Mouse (Mus musculus): ENCODE results near the gene Anapc4.

The Anapc4 gene

DNA sequence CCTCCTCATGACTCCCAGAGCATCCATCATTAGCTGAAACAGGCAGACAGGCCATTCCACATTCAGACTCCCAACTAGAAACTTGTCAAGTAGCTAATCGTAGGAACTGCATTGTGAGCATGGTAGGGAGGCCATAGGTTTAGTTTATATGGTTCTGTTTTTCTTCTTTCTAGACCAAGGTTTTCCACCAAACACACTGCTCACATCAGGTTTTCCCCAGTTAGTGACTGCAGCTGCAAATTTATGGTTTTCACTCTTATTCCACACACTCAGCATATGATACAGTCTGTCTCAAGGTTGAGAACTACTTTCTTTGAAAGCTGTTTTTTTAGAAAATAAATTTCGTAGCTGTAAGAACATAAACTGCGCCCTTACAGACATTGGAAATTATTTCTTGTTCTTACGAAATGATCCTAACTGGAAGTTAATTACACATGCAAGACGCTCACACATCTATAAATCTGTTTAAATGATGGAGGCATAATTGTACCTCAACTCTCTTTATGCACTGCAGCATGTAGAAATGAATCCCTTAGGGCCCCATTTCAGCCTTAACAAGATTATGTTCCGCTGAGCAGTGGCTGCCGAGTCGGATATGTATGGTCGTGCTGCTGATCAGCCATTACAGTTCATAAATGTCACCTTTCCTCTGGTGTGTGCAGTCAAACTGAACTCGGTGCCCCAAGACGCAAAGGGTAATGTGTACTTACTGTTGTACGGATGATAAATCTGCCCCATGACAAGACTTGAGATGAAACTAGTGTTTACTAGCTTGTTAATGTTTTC, 35.3 kb downstream of the Anapc4 start:
- no peak for DNase-seq (ENCODE audit: low spot score in 2 of 2)

GRCm38 (mm10) chr5:52871461-52871860, 37.6 kb downstream of the Anapc4 start:
- no peak for DNase-seq (ENCODE audit: low spot score in 2 of 2)

DNA sequence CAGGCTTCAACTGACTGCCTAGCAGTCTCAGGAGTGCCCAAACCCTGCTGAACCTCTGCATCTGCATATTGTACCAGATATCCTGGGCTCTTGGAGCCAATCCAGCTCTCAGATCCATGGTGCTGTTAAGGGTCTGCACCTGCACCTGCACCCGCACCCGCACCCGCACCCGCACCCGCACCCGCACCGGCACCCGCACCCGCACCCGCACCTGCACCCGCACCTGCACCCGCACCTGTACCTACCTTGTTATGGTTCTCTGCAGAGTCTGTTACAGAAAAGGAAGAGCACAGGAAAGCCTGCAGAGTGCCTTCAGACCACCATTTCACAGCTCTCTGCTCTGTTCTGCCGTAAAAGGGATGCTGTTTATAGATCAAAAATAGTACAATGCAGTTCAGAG, 38.2 kb downstream of the Anapc4 start:
- DNase-seq (ENCODE audit: low spot score in 2 of 2): no peak

DNA sequence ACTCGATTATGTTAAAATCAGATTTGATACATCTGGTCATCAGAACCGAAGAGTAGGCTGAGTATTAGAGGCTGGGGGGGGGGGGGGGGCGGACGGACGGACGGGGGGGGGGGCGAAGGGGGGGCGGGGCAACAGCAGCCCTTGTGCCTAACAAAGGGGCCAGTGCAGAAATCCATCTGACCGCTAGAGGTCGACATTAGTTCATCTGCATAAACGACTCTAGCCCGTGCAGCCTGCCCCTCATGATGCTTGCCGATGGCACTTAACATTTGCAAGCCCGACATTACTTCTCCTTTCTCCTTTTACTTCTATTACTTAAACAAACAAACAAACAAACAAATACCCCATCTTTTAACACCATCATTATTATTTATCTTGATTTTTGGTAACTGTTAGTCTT, 45.0 kb downstream of the Anapc4 start:
- peak; percentile 28 to 47 for DNase-seq (ENCODE audit: low spot score in 2 of 2)

DNA sequence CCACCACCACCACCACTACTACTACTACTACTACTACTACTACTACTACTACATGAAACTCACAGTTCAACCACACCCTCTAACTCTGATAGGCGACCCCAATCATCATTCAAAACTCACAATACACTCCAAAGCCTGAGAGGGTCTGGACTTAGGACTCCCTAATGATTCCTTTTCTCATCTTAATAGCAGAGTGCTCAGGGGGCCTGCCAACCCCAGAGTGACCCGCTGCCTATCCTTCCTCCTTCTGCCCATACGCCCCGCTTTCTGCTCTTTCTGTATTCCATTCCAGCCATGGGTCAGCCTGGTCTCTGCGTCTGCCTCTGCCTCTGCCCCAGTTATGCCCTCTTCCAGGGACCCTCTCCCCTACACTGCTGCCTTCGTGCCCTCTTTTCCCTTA, 46.1 kb downstream of the Anapc4 start:
- DNase-seq (ENCODE audit: low spot score in 2 of 2): no peak

DNA sequence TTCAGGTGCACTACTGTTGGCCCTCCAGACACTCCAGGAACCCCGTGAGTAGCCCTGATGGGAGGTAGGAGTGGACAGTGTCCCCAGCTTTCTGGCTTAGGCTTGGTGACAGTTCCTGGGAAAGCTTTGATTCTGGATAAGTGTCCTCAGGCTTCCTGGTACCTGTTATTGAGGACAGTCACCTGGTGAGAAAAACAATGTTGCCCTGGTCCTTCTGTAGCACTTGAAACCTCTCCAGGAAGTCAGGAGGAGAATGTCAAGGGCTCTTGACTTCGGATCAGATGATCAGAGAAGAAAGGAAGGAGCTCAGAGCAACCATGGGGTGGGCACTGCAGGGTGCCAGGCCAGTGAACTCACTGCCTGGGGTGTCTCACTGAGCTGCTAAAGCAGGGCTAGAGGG, 48.6 kb downstream of the Anapc4 start:
- no peak for DNase-seq (ENCODE audit: low spot score in 2 of 2)

DNA sequence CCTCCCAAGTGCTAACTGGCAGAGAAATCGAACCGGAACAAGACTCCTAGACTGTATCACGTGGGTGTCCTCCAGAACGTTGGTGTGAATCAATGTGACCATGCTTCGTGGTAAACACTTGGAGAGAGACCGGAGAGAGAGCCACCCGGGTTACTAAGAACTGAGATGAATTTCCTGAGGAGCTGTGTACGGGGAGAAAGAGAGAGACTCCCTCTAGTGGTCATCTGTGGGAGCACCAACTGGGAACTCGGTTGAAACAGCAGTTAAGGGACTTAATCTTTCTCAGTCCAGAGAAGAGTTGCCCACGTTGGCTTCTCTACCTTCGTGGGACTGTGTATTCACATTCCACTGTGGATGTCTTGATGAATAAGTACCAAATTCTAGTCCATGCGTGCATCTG, 53.3 kb downstream of the Anapc4 start:
- peak; percentile 9 to 39 for DNase-seq (ENCODE audit: low spot score in 2 of 2)

GRCm38 (mm10) chr5:52889919-52890318, 56.1 kb downstream of the Anapc4 start:
- no peak for DNase-seq (ENCODE audit: low spot score in 2 of 2)

DNA sequence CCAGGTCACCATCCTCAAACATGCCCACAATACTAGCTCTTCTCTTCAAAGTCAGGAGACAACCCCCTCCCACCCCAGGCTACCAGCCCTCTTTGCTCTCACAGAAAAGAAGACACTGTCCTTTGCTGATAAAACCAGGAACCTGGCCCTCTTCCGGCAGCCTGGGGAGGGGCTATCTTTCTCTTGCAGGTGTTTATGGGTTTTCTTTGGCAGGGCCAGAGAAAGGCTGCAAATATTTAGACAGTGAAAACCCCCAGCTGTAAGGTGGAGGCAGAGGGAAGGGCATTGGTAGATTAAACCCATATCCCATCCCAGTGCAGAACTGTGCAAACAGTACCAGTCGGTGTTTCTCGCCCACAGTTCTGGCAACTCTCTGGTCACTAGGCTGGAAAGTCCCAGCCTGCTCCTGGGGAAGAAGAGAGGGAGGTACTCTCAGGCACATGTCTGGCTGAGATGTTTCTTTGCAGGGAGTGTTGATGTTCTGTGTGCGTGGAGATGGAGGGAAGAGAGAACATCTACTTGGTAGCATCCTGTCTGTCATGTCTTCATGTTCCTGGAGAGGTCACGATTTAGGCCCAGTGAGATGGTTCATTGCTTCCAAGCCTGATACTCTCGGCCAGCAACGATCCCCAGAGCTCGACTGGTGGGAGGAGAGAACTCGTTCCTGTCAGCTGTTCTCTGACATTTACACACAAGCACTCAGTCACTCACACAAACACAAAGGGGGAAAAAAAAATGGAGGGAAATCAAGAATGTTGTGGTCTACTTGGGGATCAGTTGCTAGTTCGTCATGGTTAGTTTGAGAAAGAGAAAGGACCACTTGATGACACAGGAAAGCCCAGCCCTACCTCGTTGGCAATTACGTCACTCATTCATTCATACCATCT, 58.4 kb downstream of the Anapc4 start:
- no peak for DNase-seq (ENCODE audit: low spot score in 2 of 2)

- DNase-seq (ENCODE audit: low spot score in 2 of 2): no peak
Observed at GRCm38 (mm10) chr5:52893938-52894337, 60.1 kb downstream of the Anapc4 start.

GRCm38 (mm10) chr5:52904246-52904645, 70.4 kb downstream of the Anapc4 start:
- no peak for DNase-seq (ENCODE audit: low spot score in 2 of 2)

- no peak for DNase-seq (ENCODE audit: low spot score in 2 of 2)
Observed at GRCm38 (mm10) chr5:52904671-52905070, 70.9 kb downstream of the Anapc4 start.

DNA sequence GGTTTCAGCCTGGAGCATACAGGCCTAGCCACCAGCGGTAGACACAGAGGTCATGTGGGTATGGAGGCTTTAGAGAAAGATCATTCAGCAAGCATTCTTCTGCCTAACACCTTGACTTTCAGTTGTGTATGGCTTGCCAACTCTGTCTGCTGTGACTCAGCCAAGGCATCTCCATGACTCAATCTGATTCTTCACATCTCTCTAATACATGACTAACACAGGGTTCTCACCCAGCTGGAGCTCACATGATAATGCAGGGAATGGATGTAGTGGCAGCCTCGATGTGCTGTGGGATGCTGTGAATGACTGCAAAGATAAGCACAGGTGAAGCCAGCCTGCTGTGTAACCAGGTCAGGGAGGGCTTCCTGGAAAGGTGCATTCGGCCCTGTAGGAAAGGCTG, 74.4 kb downstream of the Anapc4 start:
- no peak for DNase-seq (ENCODE audit: low spot score in 2 of 2)

- peak; percentile 55 to 57 for DNase-seq (ENCODE audit: low spot score in 2 of 2)
Observed at GRCm38 (mm10) chr5:52910159-52910591, 76.4 kb downstream of the Anapc4 start.

- no peak for DNase-seq (ENCODE audit: low spot score in 2 of 2)
Observed at GRCm38 (mm10) chr5:52911286-52911870, 77.6 kb downstream of the Anapc4 start.

DNA sequence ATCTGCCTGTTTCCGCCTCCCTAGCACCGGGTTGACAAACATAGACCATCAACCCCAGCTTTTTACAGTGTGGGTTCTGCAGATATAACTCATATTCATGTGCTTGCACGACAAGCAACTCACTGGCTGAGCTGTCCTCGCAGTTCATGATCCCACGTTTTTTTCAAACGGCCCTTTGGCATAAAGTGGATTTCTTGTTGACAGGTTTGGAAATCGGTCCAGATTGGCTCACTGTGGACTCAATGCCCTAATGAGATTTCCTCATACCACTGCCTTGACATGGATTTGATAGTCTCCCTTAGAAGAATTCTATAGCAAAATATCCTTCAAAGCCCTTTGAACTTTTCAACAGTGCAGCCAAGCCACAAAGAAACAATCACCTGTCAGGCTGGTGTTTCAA, 79.9 kb downstream of the Anapc4 start:
- DNase-seq (ENCODE audit: low spot score in 2 of 2): no peak

DNA sequence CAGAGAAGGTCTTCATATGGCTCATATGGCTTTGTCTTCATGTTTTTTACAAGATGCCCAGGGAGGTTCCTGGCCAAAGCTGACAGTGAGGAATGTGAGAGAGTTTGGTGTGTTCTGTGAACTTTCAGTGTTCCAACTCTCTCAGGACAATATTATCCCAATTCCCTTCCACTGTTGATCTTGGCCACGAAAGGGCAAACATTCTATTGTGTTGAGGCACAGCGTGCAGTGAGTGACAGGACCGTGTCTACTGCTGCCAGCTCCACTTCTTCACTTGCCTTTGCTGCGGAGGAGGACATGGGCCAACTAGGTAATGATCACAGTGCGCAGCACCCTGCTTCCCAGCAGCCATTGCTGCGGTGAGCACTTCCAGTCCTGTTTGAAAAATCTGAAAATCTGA, 82.4 kb downstream of the Anapc4 start:
- no peak for DNase-seq (ENCODE audit: low spot score in 2 of 2)

Data from urinary bladder, postnatal 36 days (tissue).